Mouse (Mus musculus) lung, postnatal 10 days (tissue): Measurements from ENCODE around the gene Hnrnpc.
"Not testable (repeated sequence)": the region's sequence is repeated elsewhere in the genome, so short reads cannot be mapped to it uniquely, and the experiment has no call there.

Experiments used
- DNase-seq: peaks from one replicate; pipeline ENCODE4 v3.0.0; 2021

Hnrnpc gene

DNA sequence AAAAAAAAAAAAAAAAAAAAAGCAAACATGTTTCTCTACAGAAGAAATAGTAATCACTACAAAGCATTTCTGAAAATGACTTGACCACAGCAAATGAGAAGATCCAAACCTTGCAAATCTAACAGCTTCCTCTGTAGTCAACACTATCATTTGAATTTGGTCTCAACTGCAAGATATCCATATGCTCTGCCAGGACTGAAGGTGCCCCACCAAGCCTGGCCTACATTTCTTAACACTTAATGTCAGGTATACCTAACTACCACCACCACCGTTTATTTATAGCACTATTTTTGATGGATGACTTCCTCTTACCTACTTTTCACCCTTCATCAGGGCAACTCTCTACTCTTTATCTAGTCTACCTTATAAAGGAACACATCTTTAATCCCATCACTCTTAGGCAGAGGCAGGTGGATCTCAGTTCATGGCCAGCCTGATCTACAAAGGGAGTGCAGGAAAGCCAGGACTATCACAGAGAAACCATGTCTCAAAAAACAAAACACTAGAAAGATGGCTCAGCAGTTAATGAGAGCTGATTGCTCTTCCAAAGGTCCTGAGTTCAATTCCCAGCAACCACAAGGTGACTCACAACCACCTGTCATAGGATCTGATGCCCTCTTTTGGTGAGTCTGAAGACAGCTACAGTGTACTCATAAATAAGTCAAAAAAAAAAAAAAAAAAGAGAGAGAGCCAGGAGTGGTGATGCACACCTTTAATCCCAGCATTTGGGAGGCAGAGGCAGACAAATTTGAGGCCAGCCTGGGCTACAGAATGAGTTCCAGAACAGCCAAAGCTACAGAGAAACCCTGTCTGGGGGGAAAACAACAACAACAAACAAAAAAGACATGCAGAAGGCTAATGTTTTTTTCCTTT is 2.3 kb downstream of the Hnrnpc start:
- DNase-seq = no peak

- DNase-seq = no peak
Observed at GRCm38 (mm10) chr14:52100170-52100960, 3.5 kb downstream of the Hnrnpc start.

GRCm38 (mm10) chr14:52099563-52099962 is 4.3 kb downstream of the Hnrnpc start:
- DNase-seq = no peak

DNA sequence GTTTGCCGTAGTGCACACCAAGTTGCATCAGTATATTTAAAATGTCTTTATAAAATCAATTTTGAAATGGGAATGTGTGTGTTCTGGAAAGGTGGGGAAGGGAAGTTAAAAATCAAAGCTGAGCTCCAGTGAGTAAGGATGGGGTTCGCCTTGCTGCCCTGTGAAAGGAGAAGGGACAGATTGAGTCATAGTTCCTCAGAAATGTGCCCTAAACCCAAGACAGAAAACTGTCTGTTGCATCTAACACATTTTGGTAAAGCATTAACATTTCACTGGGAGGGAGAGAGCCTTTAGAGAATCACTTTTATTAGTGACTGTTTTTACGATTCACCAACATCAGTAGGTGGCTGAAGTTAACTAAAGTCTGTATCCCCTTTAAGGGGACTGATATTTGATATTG is 5.4 kb downstream of the Hnrnpc start:
- DNase-seq = not testable (repeated sequence)

- DNase-seq = not testable (repeated sequence)
Observed at GRCm38 (mm10) chr14:52097191-52097590, 6.6 kb downstream of the Hnrnpc start.

DNA sequence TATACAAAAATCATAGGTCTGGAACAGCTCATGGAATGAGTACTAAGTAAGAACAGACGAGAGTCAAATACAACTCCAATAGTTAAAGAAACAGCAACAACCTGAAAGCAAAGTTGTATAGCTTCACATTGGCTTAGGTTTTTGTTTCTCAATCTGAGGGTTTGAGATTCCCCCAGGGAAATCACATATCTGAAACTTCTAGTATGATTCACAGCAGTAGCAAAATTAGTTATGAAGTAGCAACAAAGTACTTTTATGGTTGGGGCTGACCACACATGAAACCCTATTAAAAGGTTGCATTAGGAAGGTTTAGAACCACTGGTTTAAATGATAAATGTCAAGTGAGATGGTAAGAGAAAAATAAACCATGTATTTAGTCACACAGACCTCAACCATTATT is 9.3 kb downstream of the Hnrnpc start:
- no peak for DNase-seq

GRCm38 (mm10) chr14:52083083-52083482 is 20.7 kb downstream of the Hnrnpc start:
- no peak for DNase-seq

- no peak for DNase-seq
Observed at GRCm38 (mm10) chr14:52071599-52072137, 32.2 kb downstream of the Hnrnpc start.

DNA sequence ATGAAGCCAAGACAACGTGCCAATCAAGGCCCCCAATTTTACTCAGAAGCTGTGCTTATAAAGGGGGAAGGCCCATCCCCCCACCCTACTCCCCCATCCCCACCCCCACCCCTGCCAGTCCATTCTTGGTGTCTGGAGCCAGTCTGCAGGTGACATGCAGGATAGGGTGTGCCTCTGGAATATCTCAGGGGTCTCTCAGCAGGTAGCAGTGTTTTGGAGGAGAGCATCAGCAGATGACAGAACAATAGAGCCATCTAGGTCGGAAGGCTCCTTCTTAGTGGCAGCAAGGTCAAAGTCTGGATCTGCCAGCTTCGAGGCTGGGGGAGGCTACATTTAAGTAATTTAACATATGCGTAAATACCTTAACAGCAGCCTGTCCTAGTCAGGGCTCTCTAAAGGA is 37.7 kb downstream of the Hnrnpc start:
- DNase-seq = no peak

- no peak for DNase-seq
Observed at GRCm38 (mm10) chr14:52061798-52062197, 42.0 kb downstream of the Hnrnpc start.

GRCm38 (mm10) chr14:52060800-52061199 is 43.0 kb downstream of the Hnrnpc start:
- no peak for DNase-seq

- no peak for DNase-seq
Observed at GRCm38 (mm10) chr14:52059982-52060381, 43.8 kb downstream of the Hnrnpc start.

DNA sequence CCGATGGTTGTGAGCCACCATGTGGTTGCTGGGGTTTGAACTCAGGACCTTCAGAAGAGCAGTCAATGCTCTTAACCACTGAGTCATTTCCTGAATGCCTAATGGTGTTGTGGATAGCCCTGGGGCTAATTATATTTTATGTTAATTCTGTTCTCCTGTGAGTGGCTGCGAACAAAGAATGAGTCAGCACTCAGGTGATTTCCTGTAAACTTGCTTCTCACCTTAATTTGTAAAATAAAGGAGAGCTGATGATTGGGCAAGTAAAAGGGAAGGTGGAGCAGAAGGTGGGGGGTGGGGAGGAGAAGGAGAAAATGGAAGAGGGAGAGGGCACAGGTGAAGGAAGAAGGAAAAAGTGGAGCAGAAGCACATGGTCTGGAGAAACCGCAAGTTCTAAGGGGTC is 51.1 kb downstream of the Hnrnpc start:
- DNase-seq = not testable (repeated sequence)

DNA sequence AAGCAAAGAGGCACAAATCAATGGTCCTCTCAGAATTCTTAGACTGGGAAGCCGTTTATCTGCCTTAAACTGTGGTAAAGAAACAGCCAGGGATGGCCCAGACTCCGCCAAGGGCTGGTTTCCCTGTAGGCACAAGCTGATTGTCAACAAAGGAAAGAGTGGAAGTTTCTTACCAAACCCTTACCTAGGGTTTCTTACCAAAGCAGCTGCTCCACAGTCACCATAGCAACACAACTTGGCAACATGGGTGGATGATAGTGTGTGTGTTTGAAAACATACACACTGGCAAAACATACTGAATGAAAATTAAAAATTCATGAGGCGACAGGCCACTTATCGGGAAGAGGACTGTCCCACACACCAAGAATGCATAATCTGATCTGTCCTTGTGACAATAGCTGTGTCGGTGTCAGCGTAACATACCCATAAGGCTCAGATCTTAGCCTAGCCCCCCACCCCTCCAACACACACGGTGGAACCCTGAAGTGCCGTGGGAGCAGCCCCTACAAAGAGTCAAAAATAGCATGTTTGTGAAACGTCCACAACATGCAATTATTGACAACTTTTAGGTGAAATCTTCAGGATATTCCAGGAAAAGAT is 57.8 kb downstream of the Hnrnpc start:
- no peak for DNase-seq

- DNase-seq = peak; percentile 49
Observed at GRCm38 (mm10) chr14:52044901-52045678, 58.7 kb downstream of the Hnrnpc start.

DNA sequence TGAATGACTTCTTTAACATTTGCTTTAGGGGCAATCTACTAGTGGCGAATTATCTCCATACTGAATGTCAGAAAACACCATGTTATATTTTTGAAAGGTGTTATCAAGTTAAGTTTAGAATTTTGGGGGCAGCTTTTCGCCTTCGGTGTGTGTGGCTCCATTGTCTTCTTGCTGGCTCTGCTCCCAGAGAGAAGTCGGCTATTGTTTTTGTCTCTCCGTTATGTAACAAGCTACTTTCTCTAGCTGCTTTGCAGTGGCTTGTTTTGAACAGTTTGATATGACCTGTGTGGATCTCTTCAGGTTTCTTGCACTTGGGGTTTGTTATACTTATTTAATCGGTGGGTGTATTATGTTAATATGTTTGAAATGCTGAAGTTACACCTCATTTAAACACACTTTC is 60.4 kb downstream of the Hnrnpc start:
- no peak for DNase-seq

DNA sequence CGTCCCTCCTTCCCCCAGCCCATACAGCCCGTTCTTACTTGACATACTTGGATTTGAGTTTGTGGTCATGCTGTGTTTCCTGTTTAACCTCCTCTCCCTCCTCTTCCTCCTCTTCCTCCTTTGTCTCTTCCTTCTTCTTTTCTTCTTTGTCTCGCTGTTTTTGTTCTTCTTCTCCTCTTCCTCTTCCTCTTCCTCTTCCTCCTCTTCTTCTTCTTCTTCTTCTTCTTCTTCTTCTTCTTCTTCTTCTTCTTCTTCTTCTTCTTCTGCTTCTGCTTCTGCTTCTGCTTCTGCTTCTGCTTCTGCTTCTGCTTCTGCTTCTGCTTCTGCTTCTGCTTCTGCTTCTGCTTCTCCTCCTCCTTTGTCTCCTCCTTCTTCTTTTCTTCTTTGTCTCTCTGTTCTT is 61.5 kb downstream of the Hnrnpc start, which contains the start of gene Olfr221:
Gene Olfr221, minus strand, starts transcription at position 101 of the 400 bp plus-strand sequence.
- DNase-seq = not testable (repeated sequence)

DNA sequence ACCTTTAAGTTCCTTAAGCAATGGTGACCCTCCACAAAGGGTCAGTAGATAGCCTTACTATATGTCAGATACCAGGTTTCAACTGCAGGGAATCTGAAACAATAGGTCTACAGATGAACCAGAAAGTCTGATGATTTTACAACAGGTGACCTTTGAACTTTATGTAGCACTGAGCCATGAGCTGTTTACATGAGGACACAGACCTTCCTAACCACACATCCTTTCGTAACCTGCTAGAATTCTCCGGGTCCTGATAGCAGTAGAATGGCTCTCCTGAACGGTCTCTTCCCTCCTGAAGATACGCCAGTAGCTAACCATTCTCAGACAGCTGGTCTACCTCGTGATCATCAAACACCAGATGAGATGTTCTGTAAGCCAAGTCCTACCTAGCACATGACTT is 64.5 kb downstream of the Hnrnpc start:
- DNase-seq = no peak

DNA sequence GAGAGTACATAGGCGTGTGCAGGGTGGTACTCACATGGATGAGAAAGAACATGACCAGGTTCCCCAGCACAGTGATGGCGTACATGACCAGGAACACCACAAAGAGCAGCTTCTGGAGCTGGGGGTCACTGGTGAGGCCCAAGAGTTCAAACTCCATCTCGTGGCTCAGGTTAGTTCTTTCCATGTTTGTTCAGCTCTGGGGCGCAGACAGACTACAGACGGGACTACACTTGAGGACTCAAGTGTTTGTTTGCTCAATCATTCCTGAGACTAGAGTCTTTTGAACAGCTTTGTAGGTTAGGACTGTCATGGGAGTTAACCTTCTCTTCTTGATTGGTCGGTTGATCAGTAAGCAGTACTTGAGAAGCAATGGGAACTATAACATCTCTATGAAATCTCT is 67.9 kb downstream of the Hnrnpc start:
- no peak for DNase-seq

DNA sequence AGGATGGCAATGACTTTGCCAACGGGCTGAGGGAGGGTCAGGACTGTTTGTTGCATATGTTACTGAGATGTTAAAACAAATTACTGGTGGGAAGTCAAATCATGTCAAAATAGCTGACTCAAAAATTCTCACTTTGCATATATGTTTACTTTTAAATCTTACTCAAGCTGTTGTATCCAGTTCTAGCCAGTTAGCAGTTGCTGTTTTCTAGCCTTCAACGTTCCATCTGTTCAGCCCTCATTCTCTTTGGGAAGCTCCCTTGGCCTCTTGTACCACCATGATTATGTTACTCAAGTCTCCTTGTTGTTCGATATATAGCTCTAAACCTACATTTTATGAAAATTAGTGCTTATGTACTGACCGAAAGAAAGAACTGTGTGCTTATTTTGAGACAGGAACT is 77.5 kb downstream of the Hnrnpc start:
- DNase-seq = no peak

DNA sequence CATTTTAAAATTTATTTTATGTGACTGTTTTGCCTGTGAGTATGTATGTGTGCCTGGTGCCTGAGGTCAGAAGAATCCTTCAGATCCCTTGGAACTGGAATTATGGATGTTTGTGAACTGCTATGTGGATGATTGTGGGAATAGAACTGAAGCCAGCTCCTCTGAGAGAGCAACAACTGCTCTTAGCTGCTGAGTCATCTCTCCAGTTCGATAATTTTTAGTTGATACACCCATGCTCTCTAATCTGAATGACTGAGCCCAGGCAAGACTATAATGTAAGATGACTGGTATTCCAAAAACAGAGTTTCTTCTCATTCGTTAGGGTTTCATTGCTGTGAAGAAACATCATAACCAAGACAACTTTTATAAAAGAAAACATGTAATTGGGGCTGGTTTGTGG is 79.7 kb downstream of the Hnrnpc start:
- no peak for DNase-seq
